Mouse (Mus musculus): ENCODE data around the gene Cldn11.

DNA sequence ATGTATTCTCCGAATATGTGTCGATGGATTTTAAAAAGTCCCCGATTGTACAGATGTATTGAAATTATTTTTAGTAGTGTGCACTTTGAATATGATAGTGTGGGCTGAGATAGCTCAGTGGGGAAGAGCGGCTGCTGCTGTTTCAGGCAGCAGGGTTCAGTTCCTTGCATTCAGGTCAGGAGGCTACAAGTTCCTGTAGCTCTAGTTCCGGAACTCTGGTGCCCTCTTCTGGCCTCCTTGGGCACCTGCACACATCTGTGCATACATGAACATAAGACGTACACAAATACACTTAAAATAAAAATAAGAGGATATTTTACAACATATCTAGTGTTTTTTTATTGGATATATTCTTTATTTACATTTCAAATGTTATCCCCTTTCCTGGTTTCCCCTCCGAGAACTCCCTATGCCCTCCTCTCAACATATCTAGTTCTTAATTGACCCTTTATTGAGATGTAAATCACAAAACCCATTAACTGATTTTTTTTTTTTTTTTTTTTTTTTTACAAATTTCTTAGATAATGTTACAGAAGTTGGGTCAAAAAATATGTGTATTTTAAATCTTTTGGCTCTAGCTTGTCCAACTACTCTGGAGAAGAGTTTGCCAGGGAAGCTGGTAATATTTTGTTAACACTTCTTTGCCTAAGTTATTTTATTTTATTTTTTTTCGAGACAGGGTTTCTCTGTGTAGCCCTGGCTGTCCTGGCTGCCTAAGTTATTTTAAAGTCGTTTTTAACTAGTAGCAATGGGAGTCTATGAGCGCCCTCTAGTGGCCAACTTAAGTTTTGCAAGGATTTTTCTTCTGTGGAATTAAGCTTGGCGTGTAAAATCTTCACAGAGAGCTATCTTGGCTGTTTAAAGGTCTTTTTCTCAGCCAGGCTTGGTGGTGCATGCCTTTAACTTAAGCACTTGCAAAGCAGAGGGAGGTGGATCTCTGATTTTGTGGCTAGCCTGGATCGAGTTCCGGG is 11.0 kb upstream of the Cldn11 start:
- TF ChIP-seq CTCF (IDR thresholded peaks at IDR 0.05; ENCODE audit: low read depth, low read length) (peak; percentile 82), POLR2A (IDR thresholded peaks at IDR 0.05; ENCODE audit: insufficient read depth, low read length) (no peak)
